27 mouse cellular contexts compared by ENCODE assay signal in genomic region chr1:153291416-153291815, GRCm38 (mm10). TPM values are rescaled to one million over a fixed set of nuclear protein-coding genes. Genes with fewer than 3 reads are reported as not detected.
DNase-seq lines count a peak whose midpoint lies in the region; ATAC-seq and TF ChIP-seq lines count a peak whose summit lies in the region.
"Had no signal": no experiment of that assay in that cellular context is flagged by ENCODE, and none has a peak within 500 bp of the region (broad histone marks: within the 10 kb centered on the region; RNA-seq: fewer than 3 reads in every experiment).

No protein-coding gene starts in this region.

- peak overlapping the region; percentile 50 for H3K4me2 ChIP-seq in heart, embryonic 13.5 days
- no peak overlapping the region for H3K4me2 ChIP-seq in kidney, postnatal 0 days (ENCODE audit: low read length)
- no peak overlapping the region for H3K4me2 ChIP-seq in kidney, embryonic 14.5 days (replicated peaks; ENCODE audit: low read depth, low read length)
- peak overlapping the region; percentile 65 for H3K4me2 ChIP-seq in myocyte (ENCODE audit: low read depth)
- H3K4me2 ChIP-seq: embryonic facial prominence, embryonic 15.5 days; forebrain, embryonic 13.5 days; hindbrain, embryonic 15.5 days; limb, embryonic 15.5 days; liver, embryonic 13.5 days; midbrain, embryonic 13.5 days had no signal

- no peak for TF ChIP-seq POLR2A in myocyte (IDR thresholded peaks at IDR 0.05; ENCODE audit: insufficient read length, low read depth)

- peaks cover 86% of the 10 kb centered on the region for H3K79me2 ChIP-seq in myocyte (ENCODE audit: control insufficient read depth, insufficient read depth)

- peak overlapping the region; percentile 89 for H3K27ac ChIP-seq in gastrocnemius, adult 2 months
- H3K27ac ChIP-seq in heart, embryonic 13.5 days (replicated peaks) = peak overlapping the region; percentile 88
- H3K27ac ChIP-seq in kidney, postnatal 0 days = 0 out of 2 replicates have a peak overlapping the region, but pooled peaks have one; percentile 60
- no peak overlapping the region for H3K27ac ChIP-seq in kidney, embryonic 14.5 days (ENCODE audit: low read depth, low read length)
- H3K27ac ChIP-seq: embryonic facial prominence, embryonic 15.5 days; forebrain, embryonic 13.5 days; hindbrain, embryonic 10.5 days; hindbrain, embryonic 15.5 days; limb, embryonic 10.5 days; limb, embryonic 15.5 days; liver, embryonic 13.5 days; midbrain, embryonic 13.5 days had no signal

- WGBS in heart, embryonic 13.5 days = 50% methylated on average over 4 of the region's 4 CpGs
- 13% methylated on average over 4 of the region's 4 CpGs for WGBS in kidney, postnatal 0 days
- WGBS in kidney, embryonic 14.5 days = 33% methylated on average over 4 of the region's 4 CpGs

- peak overlapping the region; percentile 58; the same call in 1 of the 2 replicates for H3K9ac ChIP-seq in heart, embryonic 13.5 days
- no peak overlapping the region for H3K9ac ChIP-seq in kidney, postnatal 0 days (ENCODE audit: low read depth, low read length)
- H3K9ac ChIP-seq in kidney, embryonic 14.5 days (ENCODE audit: low read depth, low read length) = no peak overlapping the region
- H3K9ac ChIP-seq: embryonic facial prominence, embryonic 15.5 days; forebrain, embryonic 13.5 days; hindbrain, embryonic 15.5 days; limb, embryonic 15.5 days; liver, embryonic 13.5 days; midbrain, embryonic 13.5 days had no signal

- no peak overlapping the region for H3ac ChIP-seq in myocyte (ENCODE audit: control insufficient read depth, insufficient read length)

- no peaks in the 10 kb centered on the region for H3K27me3 ChIP-seq in heart, embryonic 13.5 days (replicated peaks)
- H3K27me3 ChIP-seq in kidney, postnatal 0 days (ENCODE audit: insufficient read depth, low read length) = no peaks in the 10 kb centered on the region
- H3K27me3 ChIP-seq in kidney, embryonic 14.5 days (ENCODE audit: control insufficient read depth, insufficient read depth, low read length) = no peaks in the 10 kb centered on the region
- no peaks in the 10 kb centered on the region for H3K27me3 ChIP-seq in myocyte (ENCODE audit: control insufficient read depth, insufficient read depth, insufficient read length)
- H3K27me3 ChIP-seq: embryonic facial prominence, embryonic 15.5 days; forebrain, embryonic 13.5 days; hindbrain, embryonic 15.5 days; limb, embryonic 15.5 days; liver, embryonic 13.5 days; midbrain, embryonic 13.5 days had no signal

- no peak for ATAC-seq in heart, embryonic 13.5 days (ENCODE audit: extremely low read depth, insufficient number of reproducible peaks, low FRiP score, low TSS enrichment)
- ATAC-seq in kidney, postnatal 0 days (replicated peaks; ENCODE audit: low FRiP score, low read depth) = no peak
- ATAC-seq in kidney, embryonic 14.5 days (ENCODE audit: low FRiP score, low TSS enrichment) = no peak
- ATAC-seq: activated CD4-positive, CD25-positive, alpha-beta regulatory T cell, adult 4 months; forebrain, embryonic 13.5 days; lung, postnatal 0 days; midbrain, embryonic 13.5 days had no signal

- H3K4me3 ChIP-seq in gastrocnemius, adult 2 months = peak overlapping the region; percentile 53; the same call in 1 of the 2 replicates
- H3K4me3 ChIP-seq in heart, embryonic 13.5 days = no peak overlapping the region
- H3K4me3 ChIP-seq in kidney, postnatal 0 days (replicated peaks; ENCODE audit: low read depth, low read length) = no peak overlapping the region
- H3K4me3 ChIP-seq in kidney, embryonic 14.5 days (ENCODE audit: low read length) = no peak overlapping the region
- no peak overlapping the region for H3K4me3 ChIP-seq in myocyte
- H3K4me3 ChIP-seq: embryonic facial prominence, embryonic 15.5 days; forebrain, embryonic 13.5 days; hindbrain, embryonic 10.5 days; hindbrain, embryonic 15.5 days; limb, embryonic 10.5 days; limb, embryonic 15.5 days; liver, embryonic 13.5 days; midbrain, embryonic 13.5 days had no signal

- TF ChIP-seq CTCF in gastrocnemius, adult 2 months (IDR thresholded peaks at IDR 0.05) = no peak
- TF ChIP-seq CTCF in kidney, postnatal 0 days (IDR thresholded peaks at IDR 0.05; ENCODE audit: low read depth) = no peak

- H3K4me1 ChIP-seq in heart, embryonic 13.5 days = peaks cover 76% of the 10 kb centered on the region
- peaks cover 28% of the 10 kb centered on the region for H3K4me1 ChIP-seq in kidney, postnatal 0 days (replicated peaks; ENCODE audit: insufficient read depth, low read length)
- peaks cover 31% of the 10 kb centered on the region for H3K4me1 ChIP-seq in kidney, embryonic 14.5 days (ENCODE audit: control insufficient read depth, insufficient read depth, low read length)

- no peaks in the 10 kb centered on the region for H3K9me3 ChIP-seq in heart, embryonic 13.5 days
- no peaks in the 10 kb centered on the region for H3K9me3 ChIP-seq in kidney, postnatal 0 days (replicated peaks; ENCODE audit: low read length)
- H3K9me3 ChIP-seq in kidney, embryonic 14.5 days (ENCODE audit: control insufficient read depth, low read length) = no peaks in the 10 kb centered on the region
- H3K9me3 ChIP-seq: embryonic facial prominence, embryonic 15.5 days; forebrain, embryonic 13.5 days; hindbrain, embryonic 10.5 days; hindbrain, embryonic 15.5 days; limb, embryonic 10.5 days; limb, embryonic 15.5 days; liver, embryonic 13.5 days; midbrain, embryonic 13.5 days had no signal

- DNase-seq in gastrocnemius, adult 2 months = peak; percentile 4
- DNase-seq in gastrocnemius, adult 18-20 months (ENCODE audit: low spot score) = no peak
- DNase-seq in heart, adult 18-20 months = no peak
- peak; percentile 63 for DNase-seq in kidney, postnatal 0 days (ENCODE audit: low spot score)
- no peak for DNase-seq in cerebellum, postnatal 36 days
- DNase-seq: B cell, adult 2 months; cerebellum, adult 18-20 months; cerebellum, postnatal 10 days; gastrocnemius, postnatal 36 days; kidney, adult 18-20 months; kidney, postnatal 10 days; layer of hippocampus, adult 9-11 months; liver, embryonic 13.5 days; lung, adult 18-20 months; lung, postnatal 4 days had no signal

- 0 out of 2 replicates have a peak, but pooled peaks cover 5% of the 10 kb centered on the region for H3K36me3 ChIP-seq in heart, embryonic 13.5 days
- H3K36me3 ChIP-seq in kidney, postnatal 0 days (ENCODE audit: insufficient read depth, low read length) = no peaks in the 10 kb centered on the region
- H3K36me3 ChIP-seq in kidney, embryonic 14.5 days (ENCODE audit: control insufficient read depth, insufficient read depth, low read length) = no peaks in the 10 kb centered on the region
- no peaks in the 10 kb centered on the region for H3K36me3 ChIP-seq in myocyte (ENCODE audit: control insufficient read depth, insufficient read depth)
- H3K36me3 ChIP-seq: embryonic facial prominence, embryonic 15.5 days; hindbrain, embryonic 10.5 days; hindbrain, embryonic 15.5 days; limb, embryonic 10.5 days; limb, embryonic 15.5 days; liver, embryonic 13.5 days; midbrain, embryonic 13.5 days had no signal

- intact Hi-C loops in gastrocnemius, adult 2 months (cut with DNase I) = loop anchor here (5.0 kb wide), 1 partner anchor 41 kb away; the partner anchor contains the start of gene Lamc1

TF ChIP-seq in myocyte, 11 proteins besides CTCF, POLR2A, EP300 and RAD21:
- TF ChIP-seq TCF12 (IDR thresholded peaks at IDR 0.05; ENCODE audit: insufficient read depth, poor library complexity, severe bottlenecking) = no peak
- TF ChIP-seq SRF (IDR thresholded peaks at IDR 0.05; ENCODE audit: control insufficient read depth, insufficient read length, low read depth) = no peak
- TF ChIP-seq MYOD1 (IDR thresholded peaks at IDR 0.05; ENCODE audit: control insufficient read depth in 1 of 3, insufficient read length in 2 of 3, low read depth in 2 of 3) = no peak
- no peak for TF ChIP-seq CEBPB (IDR thresholded peaks at IDR 0.05; ENCODE audit: insufficient read depth, poor library complexity, severe bottlenecking)
- TF ChIP-seq TCF3 (IDR thresholded peaks at IDR 0.05; ENCODE audit: insufficient read length, low read depth) = no peak
- no peak for TF ChIP-seq REST (IDR thresholded peaks at IDR 0.05; ENCODE audit: insufficient read depth, insufficient read length)
- no peak for TF ChIP-seq MAX (IDR thresholded peaks at IDR 0.05; ENCODE audit: low read depth)
- TF ChIP-seq E2F4 (IDR thresholded peaks at IDR 0.05; ENCODE audit: insufficient read depth) = no peak
- TF ChIP-seq POLR2AphosphoS2 (IDR thresholded peaks at IDR 0.05; ENCODE audit: insufficient read length, low read depth) = no peak
- TF ChIP-seq MYOG (IDR thresholded peaks at IDR 0.05; ENCODE audit: control insufficient read depth in 1 of 3, insufficient read depth in 1 of 3, insufficient read length in 2 of 3, low read depth in 2 of 3) = no peak
- no peak for TF ChIP-seq USF1 (IDR thresholded peaks at IDR 0.05; ENCODE audit: low read depth)

RNA-seq across cellular contexts. Expression of gene Lamc1, which starts 41.2 kb away (rescaled TPM):
- 10 to 100 TPM; 67.7 to 71.6 TPM for total RNA-seq in gastrocnemius, adult 2 months (2021)
- total RNA-seq in gastrocnemius, adult 18-20 months (2021) = 10 to 100 TPM; 44.8 to 52.1 TPM
- polyA plus RNA-seq in heart, embryonic 13.5 days (2015; fragmentation: Nextera tagmentation; extraction: Ambion mirVana) = 75.3 and 78.2 TPM in 2 replicates
- total RNA-seq in heart, adult 18-20 months (2021) = 10 to 100 TPM; 83.1 to 94.8 TPM
- polyA plus RNA-seq in kidney, postnatal 0 days (2015; fragmentation: Nextera tagmentation; extraction: Ambion mirVana) = 106 and 107 TPM in 2 replicates
- polyA plus RNA-seq in kidney, embryonic 14.5 days (2014; fragmentation: Nextera tagmentation; extraction: Ambion mirVana) = 112 and 151 TPM in 2 replicates
- 50.9 TPM for polyA plus RNA-seq in myocyte (2012; fragmentation: generic; extraction: Trizol)

Comparison
In these comparisons a context has a peak if more than half of its experiments do, and no peak if none do; other contexts are left out.
1. DNase-seq: peak in gastrocnemius, adult 2 months (single experiment) and kidney, postnatal 0 days (single experiment); none in gastrocnemius, adult 18-20 months (single experiment), heart, adult 18-20 months (0 of 2) and cerebellum, postnatal 36 days (0 of 2).
2. H3K4me2 ChIP-seq: peak in heart, embryonic 13.5 days (single experiment) and myocyte (single experiment); none in kidney, postnatal 0 days (single experiment) and kidney, embryonic 14.5 days (single experiment).